ENCODE assay signal across 12 mouse cellular contexts in the genomic region with DNA sequence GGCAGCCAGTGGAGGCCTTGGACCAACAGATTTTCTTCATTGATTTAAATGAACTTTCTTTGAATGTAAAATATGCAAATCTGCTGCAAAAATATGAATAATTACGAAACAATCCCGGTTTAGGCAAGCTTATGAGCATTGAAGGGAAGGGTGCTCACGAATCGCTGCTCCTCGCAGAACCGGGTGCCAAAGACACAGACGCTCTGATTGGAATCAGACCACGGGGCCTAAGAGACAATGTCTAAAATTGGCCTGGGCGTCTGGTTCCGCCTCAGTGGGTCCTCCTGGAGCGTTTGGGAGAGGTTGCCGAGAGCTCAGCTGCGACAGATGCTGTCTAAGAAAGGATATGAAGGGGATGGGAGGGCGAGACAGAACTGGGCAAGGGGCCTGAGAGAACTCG. TPM values are rescaled to one million over a fixed set of nuclear protein-coding genes. Genes with fewer than 3 reads are reported as not detected.
DNase-seq lines count a peak whose midpoint lies in the region; ATAC-seq and TF ChIP-seq lines count a peak whose summit lies in the region.
"Had no signal": no experiment of that assay in that cellular context is flagged by ENCODE, and none has a peak within 500 bp of the region (broad histone marks: within the 10 kb centered on the region; RNA-seq: fewer than 3 reads in every experiment).

No protein-coding gene starts in this region.

- H3K4me3 ChIP-seq in gastrocnemius, adult 2 months = no peak overlapping the region
- H3K4me3 ChIP-seq: embryonic facial prominence, embryonic 12.5 days; heart, embryonic 15.5 days had no signal

- intact Hi-C loops in gastrocnemius, adult 2 months (cut with DNase I) = no loop called here

- peak; percentile 39 for DNase-seq in gastrocnemius, adult 2 months
- no peak for DNase-seq in gastrocnemius, adult 8-10 months (ENCODE audit: low spot score in 2 of 2)
- DNase-seq in frontal cortex, postnatal 10 days (ENCODE audit: low spot score in 2 of 2) = peak; percentile 55 to 68
- DNase-seq in layer of hippocampus, adult 18-20 months (ENCODE audit: low spot score in 2 of 2) = peak; percentile 28 to 51
- peak; percentile 69 for DNase-seq in right cerebral cortex, adult 18-20 months
- no peak for DNase-seq in B cell, adult 2 months
- DNase-seq in c-Kit-positive CD71-positive TER-119-positive erythroid progenitor cells, embryonic 14.5 days (ENCODE audit: low spot score) = no peak
- DNase-seq: kidney, postnatal 36 days; lung, embryonic 14.5 days had no signal

- TF ChIP-seq CTCF in gastrocnemius, adult 2 months (IDR thresholded peaks at IDR 0.05) = no peak

- ATAC-seq in erythroid progenitor cell, adult 5-6 weeks (replicated peaks; ENCODE audit: low FRiP score, poor library complexity, severe bottlenecking) = no peak

- H3K27ac ChIP-seq in gastrocnemius, adult 2 months = no peak overlapping the region
- H3K27ac ChIP-seq: embryonic facial prominence, embryonic 12.5 days; heart, embryonic 15.5 days had no signal

RNA-seq across cellular contexts. Expression of gene Adgrd1, which starts 42.0 kb away (rescaled TPM):
- total RNA-seq in gastrocnemius, adult 2 months (2021) = 1 to 10 TPM; 5.6 to 6.0 TPM
- total RNA-seq in gastrocnemius, adult 8-10 months (2022) = 1 to 10 TPM; 1.7 to 3.8 (median 3.4) TPM
- total RNA-seq in layer of hippocampus, adult 18-20 months (2021) = under 1 TPM; 0.33 to 0.67 TPM
- 2.1 and 2.2 TPM in 2 replicates for total RNA-seq in erythroid progenitor cell, adult 5-6 weeks (2015; ENCODE audit: low replicate concordance)
- total RNA-seq in erythroid progenitor cell, adult 5-6 weeks (2017; ENCODE audit: low replicate concordance) = 0.39 and 1.2 TPM in 2 replicates

Comparison
In these comparisons a context has a peak if more than half of its experiments do, and no peak if none do; other contexts are left out.
1. DNase-seq: peak in gastrocnemius, adult 2 months (single experiment), frontal cortex, postnatal 10 days (2 of 2), layer of hippocampus, adult 18-20 months (2 of 2) and right cerebral cortex, adult 18-20 months (single experiment); none in gastrocnemius, adult 8-10 months (0 of 2), B cell, adult 2 months (0 of 2) and c-Kit-positive CD71-positive TER-119-positive erythroid progenitor cells, embryonic 14.5 days (single experiment).